In genomic region chr5:35674081-35674555, GRCm38 (mm10) we compare ENCODE assay signal across 8 mouse cellular contexts. TPM values are rescaled to one million over a fixed set of nuclear protein-coding genes. Genes with fewer than 3 reads are reported as not detected.
DNase-seq lines count a peak whose midpoint lies in the region; ATAC-seq and TF ChIP-seq lines count a peak whose summit lies in the region.

No protein-coding gene starts in this region.

- H3K27me3 ChIP-seq in hindbrain, embryonic 14.5 days (ENCODE audit: control insufficient read depth, insufficient read depth, low read length), result peaks cover 21% of the 10 kb centered on the region
- peaks cover 19% of the 10 kb centered on the region for H3K27me3 ChIP-seq in hindbrain, embryonic 16.5 days (replicated peaks; ENCODE audit: control insufficient read depth, insufficient read depth, low read length)
- H3K27me3 ChIP-seq in embryonic facial prominence, embryonic 13.5 days, result peaks cover 24% of the 10 kb centered on the region
- peaks cover 19% of the 10 kb centered on the region for H3K27me3 ChIP-seq in hindbrain, postnatal 0 days (ENCODE audit: insufficient read depth, low read length)
- H3K27me3 ChIP-seq in lung, embryonic 14.5 days (ENCODE audit: insufficient read depth, low read length), result peaks cover 20% of the 10 kb centered on the region

- WGBS in hindbrain, embryonic 14.5 days, result 54% methylated on average over 4 of the region's 4 CpGs
- 46% methylated on average over 4 of the region's 4 CpGs for WGBS in hindbrain, embryonic 16.5 days
- 48% methylated on average over 4 of the region's 4 CpGs for WGBS in embryonic facial prominence, embryonic 13.5 days
- 34% methylated on average over 4 of the region's 4 CpGs for WGBS in hindbrain, postnatal 0 days
- WGBS in lung, embryonic 14.5 days, result 13% methylated on average over 4 of the region's 4 CpGs

- H3K36me3 ChIP-seq in hindbrain, embryonic 14.5 days (replicated peaks; ENCODE audit: control insufficient read depth, insufficient read depth), result no peaks in the 10 kb centered on the region
- no peaks in the 10 kb centered on the region for H3K36me3 ChIP-seq in hindbrain, embryonic 16.5 days (ENCODE audit: control insufficient read depth, insufficient read depth, low read length)
- no peaks in the 10 kb centered on the region for H3K36me3 ChIP-seq in embryonic facial prominence, embryonic 13.5 days
- H3K36me3 ChIP-seq in hindbrain, postnatal 0 days (ENCODE audit: insufficient read depth, low read length), result no peaks in the 10 kb centered on the region
- no peaks in the 10 kb centered on the region for H3K36me3 ChIP-seq in lung, embryonic 14.5 days (ENCODE audit: insufficient read depth)

- no peak overlapping the region for H3K4me3 ChIP-seq in hindbrain, embryonic 14.5 days (replicated peaks; ENCODE audit: low read length)
- H3K4me3 ChIP-seq in hindbrain, embryonic 16.5 days (ENCODE audit: low read length), result no peak overlapping the region
- H3K4me3 ChIP-seq in embryonic facial prominence, embryonic 13.5 days, result no peak overlapping the region
- no peak overlapping the region for H3K4me3 ChIP-seq in hindbrain, postnatal 0 days (ENCODE audit: low read length)
- H3K4me3 ChIP-seq in lung, embryonic 14.5 days (ENCODE audit: low read depth, low read length), result no peak overlapping the region

- no peak overlapping the region for H3K4me2 ChIP-seq in hindbrain, embryonic 14.5 days (replicated peaks)
- H3K4me2 ChIP-seq in hindbrain, embryonic 16.5 days (ENCODE audit: low read length), result no peak overlapping the region
- no peak overlapping the region for H3K4me2 ChIP-seq in embryonic facial prominence, embryonic 13.5 days
- no peak overlapping the region for H3K4me2 ChIP-seq in hindbrain, postnatal 0 days (ENCODE audit: low read depth, low read length)
- H3K4me2 ChIP-seq in lung, embryonic 14.5 days, result no peak overlapping the region

- no peak for ATAC-seq in hindbrain, embryonic 14.5 days (ENCODE audit: low FRiP score)
- ATAC-seq in hindbrain, embryonic 16.5 days, result no peak
- ATAC-seq in embryonic facial prominence, embryonic 13.5 days (ENCODE audit: insufficient number of reproducible peaks, insufficient read depth, low FRiP score, low TSS enrichment, low read depth), result no peak
- ATAC-seq in hindbrain, postnatal 0 days, result no peak
- ATAC-seq in lung, embryonic 14.5 days (ENCODE audit: insufficient read depth), result peak; percentile 15

- H3K27ac ChIP-seq in hindbrain, embryonic 14.5 days, result peak overlapping the region; percentile 26; the same call in 1 of the 2 replicates
- H3K27ac ChIP-seq in hindbrain, embryonic 16.5 days (ENCODE audit: low read depth, low read length), result no peak overlapping the region
- H3K27ac ChIP-seq in embryonic facial prominence, embryonic 13.5 days, result peak overlapping the region; percentile 29
- peak overlapping the region; percentile 78 for H3K27ac ChIP-seq in hindbrain, postnatal 0 days
- H3K27ac ChIP-seq in lung, embryonic 14.5 days (ENCODE audit: low read depth), result peak overlapping the region; percentile 84; the same call in 1 of the 2 replicates

- no peak for DNase-seq in hindbrain, embryonic 14.5 days (ENCODE audit: low spot score)
- DNase-seq in hindbrain, postnatal 0 days (ENCODE audit: low spot score), result peak; percentile 18
- peak; percentile 86 for DNase-seq in lung, embryonic 14.5 days
- no peak for DNase-seq in layer of hippocampus, postnatal 36 days
- DNase-seq in thymus, postnatal 4 days, result no peak
- DNase-seq in natural killer cell, adult 2 months (ENCODE audit: low spot score in 2 of 2), result no peak

- no peaks in the 10 kb centered on the region for H3K9me3 ChIP-seq in hindbrain, embryonic 14.5 days (ENCODE audit: control insufficient read depth, low read length)
- no peaks in the 10 kb centered on the region for H3K9me3 ChIP-seq in hindbrain, embryonic 16.5 days (ENCODE audit: control insufficient read depth, low read length)
- H3K9me3 ChIP-seq in embryonic facial prominence, embryonic 13.5 days, result no peaks in the 10 kb centered on the region
- H3K9me3 ChIP-seq in hindbrain, postnatal 0 days (ENCODE audit: low read length), result no peaks in the 10 kb centered on the region
- no peaks in the 10 kb centered on the region for H3K9me3 ChIP-seq in lung, embryonic 14.5 days (ENCODE audit: low read depth, low read length)

- peaks cover 14% of the 10 kb centered on the region; the same call in 1 of the 2 replicates for H3K4me1 ChIP-seq in hindbrain, embryonic 14.5 days (replicated peaks; ENCODE audit: control insufficient read depth, insufficient read depth, low read length)
- H3K4me1 ChIP-seq in hindbrain, embryonic 16.5 days (ENCODE audit: control insufficient read depth, insufficient read depth, low read depth, low read length), result peaks cover 26% of the 10 kb centered on the region
- peaks cover 44% of the 10 kb centered on the region for H3K4me1 ChIP-seq in embryonic facial prominence, embryonic 13.5 days
- H3K4me1 ChIP-seq in hindbrain, postnatal 0 days (ENCODE audit: insufficient read depth, low read length), result peaks cover 37% of the 10 kb centered on the region
- peaks cover 48% of the 10 kb centered on the region for H3K4me1 ChIP-seq in lung, embryonic 14.5 days (ENCODE audit: insufficient read depth)

- no peak overlapping the region for H3K9ac ChIP-seq in hindbrain, embryonic 14.5 days
- no peak overlapping the region for H3K9ac ChIP-seq in hindbrain, embryonic 16.5 days (ENCODE audit: low read depth, low read length)
- H3K9ac ChIP-seq in embryonic facial prominence, embryonic 13.5 days, result no peak overlapping the region
- H3K9ac ChIP-seq in hindbrain, postnatal 0 days (replicated peaks; ENCODE audit: low read length), result no peak overlapping the region
- no peak overlapping the region for H3K9ac ChIP-seq in lung, embryonic 14.5 days

- TF ChIP-seq CTCF in hindbrain, postnatal 0 days (IDR thresholded peaks at IDR 0.05; ENCODE audit: low read depth), result no peak
- no peak for TF ChIP-seq CTCF in lung, embryonic 14.5 days (IDR thresholded peaks at IDR 0.05; ENCODE audit: low read depth)

RNA-seq across cellular contexts. Expression of gene Htra3, which starts 5.5 kb away (rescaled TPM):
- polyA plus RNA-seq in hindbrain, embryonic 14.5 days (2014; fragmentation: Nextera tagmentation; extraction: Ambion mirVana), result 17.2 and 18.1 TPM in 2 replicates
- polyA plus RNA-seq in hindbrain, embryonic 16.5 days (2015; fragmentation: Nextera tagmentation; extraction: Ambion mirVana), result 17.3 and 25.5 TPM in 2 replicates
- 4.6 and 5.0 TPM in 2 replicates for polyA plus RNA-seq in embryonic facial prominence, embryonic 13.5 days (2015; fragmentation: Nextera tagmentation; extraction: Ambion mirVana)
- total RNA-seq in hindbrain, postnatal 0 days (2014; rRNA removed), result 30.7 and 36.5 TPM in 2 replicates
- 19.6 and 20.1 TPM in 2 replicates for polyA plus RNA-seq in hindbrain, postnatal 0 days (2015; fragmentation: Nextera tagmentation; extraction: Ambion mirVana)
- 19.6 and 21.9 TPM in 2 replicates for polyA plus RNA-seq in lung, embryonic 14.5 days (2014; fragmentation: Nextera tagmentation; extraction: Ambion mirVana)
- 1 to 10 TPM; 3.8 to 7.3 TPM for total RNA-seq in layer of hippocampus, postnatal 36 days (2021)

Comparison
In these comparisons a context has a peak if more than half of its experiments do, and no peak if none do; other contexts are left out.
1. DNase-seq: peak in hindbrain, postnatal 0 days (single experiment) and lung, embryonic 14.5 days (single experiment); none in hindbrain, embryonic 14.5 days (single experiment), layer of hippocampus, postnatal 36 days (0 of 2), thymus, postnatal 4 days (single experiment) and natural killer cell, adult 2 months (0 of 2).